Mouse (Mus musculus) megakaryocyte, embryonic 14.5 days (primary cell): ENCODE measurements around the gene Ptprg. TPM values are rescaled to one million over a fixed set of nuclear protein-coding genes. Genes with fewer than 3 reads are reported as not detected.

Experiments used
- H3K27me3 ChIP-seq: replicated peaks from 2 replicates; pipeline ENCODE3; 2012; ENCODE audit warnings: inconsistent platforms
- H3K36me3 ChIP-seq: replicated peaks from 2 replicates; pipeline ENCODE3; 2012; ENCODE audit warnings: low read length, inconsistent platforms, mixed read lengths
- H3K4me1 ChIP-seq: 2 replicates; pipeline ENCODE4 v1.6.1; 2012; ENCODE audit warnings: inconsistent platforms
- H3K4me3 ChIP-seq: replicated peaks from 2 replicates; pipeline ENCODE3; 2012; ENCODE audit warnings: moderate library complexity, mild to moderate bottlenecking, inconsistent platforms
- H3K9me3 ChIP-seq: 2 replicates; pipeline ENCODE4 v1.6.1; 2012; ENCODE audit warnings: inconsistent platforms
- FLI1 ChIP-seq: IDR thresholded peaks from 2 replicates; pipeline ENCODE4 v1.6.1; 2012; ENCODE audit warnings: low read length, inconsistent platforms, mixed read lengths
- GATA1 ChIP-seq: IDR thresholded peaks from 3 replicates; pipeline ENCODE4 v1.6.1; 2012; ENCODE audit warnings: mixed read lengths, low read length, inconsistent platforms, borderline replicate concordance
- polyA plus RNA-seq: library from polyadenylated mRNA; stranded (reverse); fragments of >175 nt; gene quantifications from 2 replicates; pipeline ENCODE4 v1.2.3, GENCODE M21; 2012; ENCODE audit warnings: low replicate concordance; ENCODE audit not compliant: insufficient read depth

The Ptprg gene
- polyA plus RNA-seq, 1 experiment: 0.09 TPM

- TF ChIP-seq FLI1: no peak
- H3K9me3 ChIP-seq: peaks cover 10% of the 10 kb centered on the region; the same call in 1 of the 2 replicates
- H3K4me3 ChIP-seq: peak overlapping the region; percentile 86
- H3K4me1 ChIP-seq: peaks cover 28% of the 10 kb centered on the region
- peaks cover 68% of the 10 kb centered on the region for H3K27me3 ChIP-seq
- H3K36me3 ChIP-seq: no peaks in the 10 kb centered on the region
Measured at GRCm38 (mm10) chr14:11553679-11554305, 460 bp downstream of the Ptprg start.

DNA sequence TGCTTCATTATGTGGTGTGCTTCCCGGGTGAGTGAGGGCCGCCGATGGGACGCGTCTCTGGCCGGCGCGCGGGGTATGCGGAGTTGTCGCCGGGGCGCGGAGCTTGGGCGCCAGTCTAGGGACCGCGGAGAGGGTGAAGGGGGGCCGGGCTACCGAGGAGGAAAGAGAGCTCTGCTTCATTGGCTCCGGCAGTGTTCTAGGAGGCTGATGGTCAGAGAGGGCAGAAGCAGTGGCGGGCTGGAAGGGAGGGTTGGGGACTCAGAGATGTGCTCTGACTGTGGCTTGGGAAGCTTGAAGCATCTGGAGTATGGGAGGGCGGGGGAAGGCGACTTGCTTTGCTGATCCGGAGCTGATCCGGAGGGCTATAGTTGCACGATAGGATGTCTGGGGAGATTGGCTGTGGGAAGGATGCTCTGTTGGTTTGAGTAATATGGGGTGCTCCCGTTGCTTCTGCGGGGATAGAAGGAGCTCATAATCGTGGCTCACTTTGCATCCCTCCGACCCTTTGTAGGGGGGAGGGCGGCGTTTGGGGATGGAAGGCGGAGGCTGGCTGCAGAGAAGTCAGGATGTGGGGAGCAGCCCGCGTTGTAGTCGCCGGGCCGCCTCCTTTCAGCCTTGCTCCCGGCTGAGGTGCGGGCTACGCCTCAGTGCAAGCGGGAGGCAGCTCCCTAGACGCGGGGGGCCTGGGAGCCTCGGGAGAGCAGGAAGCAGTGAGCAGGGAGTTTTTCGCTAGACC is 1.1 kb downstream of the Ptprg start:
- peaks cover 28% of the 10 kb centered on the region for H3K4me1 ChIP-seq
- peak overlapping the region; percentile 10 for H3K4me3 ChIP-seq
- TF ChIP-seq GATA1 (no peak), FLI1 (no peak)
- peaks cover 68% of the 10 kb centered on the region for H3K27me3 ChIP-seq
- H3K9me3 ChIP-seq: peaks cover 10% of the 10 kb centered on the region; the same call in 1 of the 2 replicates
- H3K36me3 ChIP-seq: no peaks in the 10 kb centered on the region

DNA sequence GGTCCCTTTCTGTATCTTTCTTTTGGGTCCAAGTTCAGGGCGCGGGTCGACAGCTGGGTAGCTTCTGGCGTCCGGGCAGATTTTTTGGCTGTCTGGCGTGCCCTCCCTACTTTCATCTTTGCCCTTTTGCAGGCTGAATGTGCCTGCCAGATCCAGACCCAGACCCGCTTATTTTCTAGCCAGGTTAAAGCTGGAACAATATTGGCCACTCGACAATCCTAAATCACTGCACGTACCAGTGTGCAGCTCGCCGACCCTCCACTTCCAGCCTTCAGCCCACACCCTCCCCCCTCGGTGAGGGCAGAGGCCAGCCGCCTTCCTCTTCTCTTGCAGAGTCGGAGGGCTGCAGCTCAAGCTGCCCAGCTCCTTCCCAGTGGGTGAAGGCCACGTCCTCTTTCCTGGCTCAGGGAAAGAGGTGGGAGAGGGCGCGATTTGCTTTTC is 1.7 kb downstream of the Ptprg start:
- TF ChIP-seq FLI1 (no peak), GATA1 (no peak)
- Histone ChIP-seq H3K36me3 (no peaks in the 10 kb centered on the region), H3K27me3 (peaks cover 68% of the 10 kb centered on the region), H3K9me3 (peaks cover 10% of the 10 kb centered on the region; the same call in 1 of the 2 replicates), H3K4me3 (peak overlapping the region; percentile 46), H3K4me1 (peaks cover 28% of the 10 kb centered on the region)

DNA sequence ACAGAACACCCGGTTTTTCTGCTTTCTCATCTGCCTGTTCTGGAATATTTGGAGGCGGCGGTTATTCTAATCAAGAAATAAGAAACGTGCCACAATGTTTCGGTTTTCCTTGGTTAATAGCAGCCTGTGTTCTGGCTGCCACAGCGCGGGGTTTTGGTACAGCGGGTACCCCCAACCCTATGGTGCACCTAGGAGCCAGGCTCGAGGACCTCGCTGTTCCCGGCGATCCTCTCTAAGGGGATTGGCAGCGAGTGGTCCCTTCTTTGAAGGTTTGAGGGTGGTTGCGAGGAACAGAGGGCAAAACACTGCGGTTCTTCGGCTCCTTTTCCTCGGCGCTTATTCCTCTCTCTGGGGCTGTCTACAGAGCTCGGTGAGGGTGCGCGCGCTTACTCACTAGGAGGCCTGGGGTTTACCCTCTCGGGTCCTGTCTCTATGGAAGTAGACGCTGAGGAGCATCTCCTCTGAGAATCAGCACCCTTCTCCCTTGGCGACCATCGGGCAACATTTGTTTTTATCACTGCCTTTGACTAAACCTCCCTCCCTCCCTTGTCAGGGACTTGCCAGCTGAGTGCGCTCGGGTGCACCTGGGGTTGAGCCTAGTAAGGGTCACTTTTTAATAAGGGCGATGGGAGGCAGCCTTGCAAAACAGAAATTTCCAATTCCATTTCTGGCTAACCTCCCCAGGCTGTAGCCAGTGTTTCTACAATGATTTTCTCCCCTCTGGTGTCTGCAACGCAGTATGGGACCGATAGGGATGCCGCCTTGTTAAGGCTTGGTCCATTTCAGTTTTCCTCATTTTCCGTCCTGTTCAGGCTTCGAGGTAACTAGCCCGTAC is 2.4 kb downstream of the Ptprg start:
- H3K4me3 ChIP-seq: no peak overlapping the region
- H3K4me1 ChIP-seq: peaks cover 28% of the 10 kb centered on the region
- peaks cover 66% of the 10 kb centered on the region for H3K27me3 ChIP-seq
- no peaks in the 10 kb centered on the region for H3K36me3 ChIP-seq
- peaks cover 10% of the 10 kb centered on the region; the same call in 1 of the 2 replicates for H3K9me3 ChIP-seq
- TF ChIP-seq GATA1: no peak
- TF ChIP-seq FLI1: no peak

GRCm38 (mm10) chr14:11556356-11557130 is 3.2 kb downstream of the Ptprg start:
- peaks cover 5% of the 10 kb centered on the region; the same call in 1 of the 2 replicates for H3K9me3 ChIP-seq
- H3K27me3 ChIP-seq: peaks cover 62% of the 10 kb centered on the region
- H3K4me1 ChIP-seq: peaks cover 28% of the 10 kb centered on the region
- no peak for TF ChIP-seq FLI1
- TF ChIP-seq GATA1: no peak
- no peaks in the 10 kb centered on the region for H3K36me3 ChIP-seq
- no peak overlapping the region for H3K4me3 ChIP-seq

DNA sequence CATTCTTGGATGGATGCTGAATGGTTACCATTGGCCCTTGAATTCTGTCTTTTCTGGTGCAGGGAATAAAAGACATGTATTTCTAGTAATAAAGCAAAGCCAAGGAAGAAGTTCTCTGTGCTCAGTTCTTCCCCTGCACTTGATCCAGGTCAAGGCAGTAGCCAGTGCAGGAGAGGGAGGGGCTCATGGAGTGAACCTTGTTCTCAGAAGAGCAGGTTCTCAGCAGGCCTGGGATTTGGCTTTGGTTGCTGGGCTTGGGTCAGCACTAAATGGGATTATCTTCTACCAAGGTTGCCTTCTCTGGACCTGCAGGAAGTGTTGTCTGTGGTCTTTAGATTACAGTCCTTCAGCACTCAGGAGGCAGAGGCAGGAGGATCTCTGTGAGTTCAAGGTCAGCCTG is 5.2 kb downstream of the Ptprg start:
- no peaks in the 10 kb centered on the region for H3K36me3 ChIP-seq
- peaks cover 3% of the 10 kb centered on the region; the same call in 1 of the 2 replicates for H3K9me3 ChIP-seq
- no peak overlapping the region for H3K4me3 ChIP-seq
- H3K4me1 ChIP-seq: peaks cover 16% of the 10 kb centered on the region
- no peak for TF ChIP-seq GATA1
- TF ChIP-seq FLI1: no peak
- peaks cover 42% of the 10 kb centered on the region for H3K27me3 ChIP-seq

GRCm38 (mm10) chr14:11560641-11561232 is 7.4 kb downstream of the Ptprg start:
- TF ChIP-seq GATA1: no peak
- TF ChIP-seq FLI1: no peak
- H3K36me3 ChIP-seq: no peaks in the 10 kb centered on the region
- H3K27me3 ChIP-seq: peaks cover 20% of the 10 kb centered on the region
- H3K9me3 ChIP-seq: 0 out of 2 replicates have a peak, but pooled peaks cover 3% of the 10 kb centered on the region
- no peaks in the 10 kb centered on the region for H3K4me1 ChIP-seq
- no peak overlapping the region for H3K4me3 ChIP-seq

GRCm38 (mm10) chr14:11561397-11561796 is 8.1 kb downstream of the Ptprg start:
- 0 out of 2 replicates have a peak, but pooled peaks cover 8% of the 10 kb centered on the region for H3K9me3 ChIP-seq
- H3K27me3 ChIP-seq: peaks cover 13% of the 10 kb centered on the region
- H3K4me1 ChIP-seq: no peaks in the 10 kb centered on the region
- no peak overlapping the region for H3K4me3 ChIP-seq
- no peak for TF ChIP-seq GATA1
- TF ChIP-seq FLI1: no peak
- no peaks in the 10 kb centered on the region for H3K36me3 ChIP-seq

DNA sequence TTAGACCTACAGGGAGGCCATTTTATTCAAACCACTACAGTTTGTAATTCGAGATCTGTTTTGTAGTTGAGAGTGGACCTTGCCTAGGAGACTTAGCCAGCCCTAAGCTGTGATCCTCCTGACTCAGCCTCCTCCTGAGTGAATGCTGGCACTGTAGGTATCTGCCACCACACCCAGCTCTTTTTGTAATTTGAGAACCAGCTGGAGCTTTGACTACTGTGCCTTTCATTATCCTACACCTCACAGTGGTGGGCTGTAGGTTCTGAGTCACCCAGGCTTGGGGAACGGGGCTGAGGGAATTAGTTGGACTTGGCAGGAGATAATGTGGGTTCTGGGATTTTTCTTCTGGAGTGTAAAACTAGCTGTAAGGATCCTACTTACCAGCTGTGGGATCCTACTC is 9.5 kb downstream of the Ptprg start:
- Histone ChIP-seq H3K9me3 (0 out of 2 replicates have a peak, but pooled peaks cover 8% of the 10 kb centered on the region), H3K4me1 (no peaks in the 10 kb centered on the region), H3K4me3 (no peak overlapping the region), H3K27me3 (peaks cover 1% of the 10 kb centered on the region), H3K36me3 (no peaks in the 10 kb centered on the region)
- TF ChIP-seq FLI1 (no peak), GATA1 (no peak)
